Mouse (Mus musculus): ENCODE results near the gene Zfp207. TPM values are rescaled to one million over a fixed set of nuclear protein-coding genes. Genes with fewer than 3 reads are reported as not detected.
"Not testable (repeated sequence)": the region's sequence is repeated elsewhere in the genome, so short reads cannot be mapped to it uniquely, and the experiment has no call there.

Gene Zfp207
- polyA plus RNA-seq, 1 experiment from 2014 or later: 164 TPM

DNA sequence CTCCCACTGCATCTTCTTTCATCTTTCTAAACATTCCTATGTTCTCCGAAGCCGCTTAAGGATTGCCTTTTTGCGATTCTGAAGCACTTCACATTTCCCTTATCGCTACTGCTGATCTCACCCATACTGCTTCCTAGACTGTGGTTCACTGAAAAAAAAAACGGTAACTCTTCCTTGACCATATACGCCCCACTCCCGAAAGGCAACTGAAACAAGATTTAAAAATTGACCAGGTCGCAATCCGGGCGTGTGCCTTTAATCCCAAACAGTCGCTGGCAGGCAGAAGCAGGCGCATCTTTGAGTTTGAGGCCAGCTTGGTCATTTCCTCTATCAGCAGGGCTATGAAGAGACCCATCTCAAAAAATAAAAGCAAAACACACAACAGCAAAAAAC is 457 bp upstream of the Zfp207 start:
- H3K4me3 ChIP-seq: peak overlapping the region; percentile 97
- peak overlapping the region; percentile 74 for H3K4me2 ChIP-seq
- peaks cover 41% of the 10 kb centered on the region for H3K4me1 ChIP-seq (replicated peaks)
- H3K27ac ChIP-seq (replicated peaks): peak overlapping the region; percentile 87
- ATAC-seq (ENCODE audit: low FRiP score, low read depth): peak; percentile 40
- H3K9ac ChIP-seq: peak overlapping the region; percentile 70
- H3K36me3 ChIP-seq: peaks cover 9% of the 10 kb centered on the region
- H3K27me3 ChIP-seq: no peaks in the 10 kb centered on the region
- no peaks in the 10 kb centered on the region for H3K9me3 ChIP-seq
- WGBS: 5% methylated on average over 12 of the region's 12 CpGs

DNA sequence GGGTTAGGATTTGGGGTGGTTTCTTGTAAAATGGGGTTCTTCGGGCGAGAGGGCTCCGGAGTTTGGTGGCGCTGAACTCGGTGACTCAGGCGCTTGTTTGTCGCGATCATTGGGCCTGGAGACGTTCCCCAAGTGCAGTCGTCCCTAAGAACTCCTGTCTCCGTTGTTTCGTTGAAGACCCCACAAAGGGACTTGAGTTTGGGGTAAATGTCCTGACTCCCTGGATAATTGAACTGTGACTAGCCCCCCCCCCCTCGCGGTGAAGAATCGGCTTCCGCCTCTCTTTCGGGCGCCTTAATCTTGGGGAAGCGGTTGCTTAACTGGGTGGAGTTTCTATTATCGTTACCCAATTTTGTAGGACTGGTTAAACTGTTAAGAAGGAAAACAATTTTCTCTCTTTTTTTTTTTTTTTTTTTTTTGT is 557 bp downstream of the Zfp207 start:
- Histone ChIP-seq H3K4me1 (replicated peaks) (peaks cover 40% of the 10 kb centered on the region), H3K9me3 (no peaks in the 10 kb centered on the region), H3K4me2 (peak overlapping the region; percentile 93), H3K27ac (replicated peaks) (peak overlapping the region; percentile 87), H3K27me3 (no peaks in the 10 kb centered on the region), H3K9ac (peak overlapping the region; percentile 96), H3K36me3 (peaks cover 19% of the 10 kb centered on the region), H3K4me3 (peak overlapping the region; percentile 97)
- no peak for ATAC-seq (ENCODE audit: low FRiP score, low read depth)
- under 1% methylated on average over 20 of the region's 20 CpGs for WGBS

- Histone ChIP-seq H3K4me3 (peak overlapping the region; percentile 97), H3K9ac (peak overlapping the region; percentile 38), H3K27me3 (no peaks in the 10 kb centered on the region), H3K36me3 (peaks cover 25% of the 10 kb centered on the region), H3K27ac (replicated peaks) (no peak overlapping the region), H3K9me3 (no peaks in the 10 kb centered on the region), H3K4me1 (replicated peaks) (peaks cover 40% of the 10 kb centered on the region), H3K4me2 (peak overlapping the region; percentile 93)
- ATAC-seq (ENCODE audit: low FRiP score, low read depth): no peak
These were observed 1.4 kb downstream of the Zfp207 start for GRCm38 (mm10) chr11:80384461-80384860.

DNA sequence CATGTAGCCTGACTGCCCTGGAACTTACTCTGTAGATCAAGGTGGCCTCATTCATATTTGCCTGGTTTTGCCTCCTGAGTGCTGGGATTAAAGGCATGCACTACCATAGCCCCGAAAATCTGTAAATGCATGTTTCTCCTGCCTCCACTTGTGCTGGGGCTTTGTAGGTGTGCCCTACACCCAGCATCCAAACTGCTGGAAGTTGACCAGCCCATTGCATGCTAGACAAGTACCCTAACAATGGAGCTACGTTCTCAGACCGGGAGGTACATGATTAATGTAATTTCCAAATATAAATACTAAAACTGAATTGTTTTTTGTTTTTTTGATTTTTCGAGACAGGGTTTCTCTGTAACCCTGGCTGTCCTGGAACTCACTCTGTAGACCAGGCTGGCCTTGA is 2.0 kb downstream of the Zfp207 start:
- no peak overlapping the region for H3K27ac ChIP-seq (replicated peaks)
- peak overlapping the region; percentile 93 for H3K4me2 ChIP-seq
- H3K36me3 ChIP-seq: peaks cover 28% of the 10 kb centered on the region
- H3K9me3 ChIP-seq: no peaks in the 10 kb centered on the region
- H3K4me1 ChIP-seq (replicated peaks): peaks cover 40% of the 10 kb centered on the region
- peak overlapping the region; percentile 38 for H3K9ac ChIP-seq
- no peak for ATAC-seq (ENCODE audit: low FRiP score, low read depth)
- peak overlapping the region; percentile 97 for H3K4me3 ChIP-seq
- H3K27me3 ChIP-seq: no peaks in the 10 kb centered on the region
- 41% methylated on average over 4 of the region's 4 CpGs for WGBS

- H3K4me3 ChIP-seq: no peak overlapping the region
- H3K4me2 ChIP-seq: peak overlapping the region; percentile 93
- H3K36me3 ChIP-seq: peaks cover 36% of the 10 kb centered on the region
- H3K27me3 ChIP-seq: no peaks in the 10 kb centered on the region
- ATAC-seq (ENCODE audit: low FRiP score, low read depth): no peak
- no peak overlapping the region for H3K27ac ChIP-seq (replicated peaks)
- H3K4me1 ChIP-seq (replicated peaks): peaks cover 40% of the 10 kb centered on the region
- 70% methylated on average over 2 of the region's 2 CpGs for WGBS
- no peak overlapping the region; the same call in 1 of the 2 replicates for H3K9ac ChIP-seq
- no peaks in the 10 kb centered on the region for H3K9me3 ChIP-seq
These were observed 3.7 kb downstream of the Zfp207 start for GRCm38 (mm10) chr11:80386790-80387189.

DNA sequence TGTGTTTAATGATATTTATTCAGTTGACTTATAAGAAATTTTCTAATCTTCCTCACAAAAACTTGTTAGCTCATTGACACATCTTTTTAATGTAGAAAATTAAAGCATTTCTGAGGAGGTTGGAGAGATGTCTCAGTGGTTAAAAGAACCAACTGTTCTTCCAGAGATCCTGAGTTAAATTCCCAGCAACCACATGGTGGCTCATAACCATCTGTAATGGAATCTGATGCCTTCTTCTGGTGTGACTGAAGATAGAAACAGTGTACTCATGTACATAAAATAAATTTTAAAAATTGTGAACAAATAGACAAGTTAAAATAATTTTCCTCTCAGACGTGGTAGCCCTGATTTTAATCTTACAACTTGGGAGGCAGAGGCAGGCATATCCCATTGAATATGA is 6.8 kb downstream of the Zfp207 start:
- H3K9ac ChIP-seq: no peak overlapping the region
- H3K4me2 ChIP-seq: no peak overlapping the region
- H3K4me1 ChIP-seq (replicated peaks): peaks cover 28% of the 10 kb centered on the region
- 93% methylated on average over 1 of the region's 1 CpGs for WGBS
- no peak overlapping the region for H3K27ac ChIP-seq (replicated peaks)
- no peak for ATAC-seq (ENCODE audit: low FRiP score, low read depth)
- H3K27me3 ChIP-seq: no peaks in the 10 kb centered on the region
- no peak overlapping the region for H3K4me3 ChIP-seq
- H3K9me3 ChIP-seq: no peaks in the 10 kb centered on the region
- peaks cover 55% of the 10 kb centered on the region for H3K36me3 ChIP-seq

GRCm38 (mm10) chr11:80391407-80392120 is 8.5 kb downstream of the Zfp207 start:
- Histone ChIP-seq H3K4me1 (replicated peaks) (peaks cover 12% of the 10 kb centered on the region), H3K27ac (replicated peaks) (no peak overlapping the region), H3K4me3 (no peak overlapping the region), H3K9ac (no peak overlapping the region), H3K4me2 (no peak overlapping the region), H3K36me3 (peaks cover 68% of the 10 kb centered on the region), H3K9me3 (no peaks in the 10 kb centered on the region), H3K27me3 (no peaks in the 10 kb centered on the region)
- 95% methylated on average over 2 of the region's 2 CpGs for WGBS
- ATAC-seq (ENCODE audit: low FRiP score, low read depth): no peak

DNA sequence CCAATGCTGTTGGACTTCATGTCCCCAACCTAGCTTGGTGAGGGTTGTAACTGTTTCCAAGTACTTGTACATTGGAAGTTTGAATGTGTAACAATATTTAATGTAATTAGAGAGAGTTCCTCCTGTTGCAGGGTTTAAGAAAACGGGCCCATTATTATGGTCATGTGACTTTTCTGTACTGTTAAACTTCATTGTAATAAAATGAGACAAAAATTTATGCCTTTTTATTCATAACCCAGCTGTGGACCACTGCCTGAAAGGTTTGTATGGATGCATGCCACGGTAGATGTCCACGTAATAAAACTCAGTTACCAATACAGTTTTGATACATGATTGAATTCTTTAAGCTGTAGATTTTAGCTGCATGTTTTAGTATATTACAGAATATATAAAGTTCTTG is 12.9 kb downstream of the Zfp207 start:
- ATAC-seq (ENCODE audit: low FRiP score, low read depth): no peak
- Histone ChIP-seq H3K9ac (no peak overlapping the region), H3K4me3 (no peak overlapping the region), H3K4me2 (no peak overlapping the region), H3K27me3 (no peaks in the 10 kb centered on the region), H3K9me3 (no peaks in the 10 kb centered on the region), H3K4me1 (replicated peaks) (no peaks in the 10 kb centered on the region), H3K27ac (replicated peaks) (no peak overlapping the region), H3K36me3 (peaks cover 72% of the 10 kb centered on the region)
- 96% methylated on average over 3 of the region's 3 CpGs for WGBS

DNA sequence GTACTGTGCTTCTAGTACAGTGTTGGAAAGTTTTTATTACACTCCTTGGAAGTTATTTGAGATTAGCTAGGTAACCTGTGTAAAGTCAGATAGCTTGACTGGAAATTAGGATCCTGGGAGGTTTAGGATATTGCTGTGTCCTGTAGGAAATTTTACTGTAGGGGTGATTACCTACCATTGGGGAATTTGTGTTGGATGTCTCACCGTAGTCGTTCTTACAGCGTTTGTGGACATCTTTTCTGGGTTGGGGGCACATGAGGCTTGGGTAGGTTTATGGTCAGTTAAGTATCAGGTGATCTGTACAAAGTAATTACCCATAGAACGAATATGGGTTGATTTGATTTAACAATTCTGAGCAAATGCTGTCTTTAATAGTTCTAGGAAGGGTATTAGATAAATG is 13.5 kb downstream of the Zfp207 start:
- Histone ChIP-seq H3K36me3 (peaks cover 71% of the 10 kb centered on the region), H3K4me1 (replicated peaks) (no peaks in the 10 kb centered on the region), H3K4me2 (no peak overlapping the region), H3K9ac (no peak overlapping the region), H3K4me3 (no peak overlapping the region), H3K9me3 (no peaks in the 10 kb centered on the region), H3K27ac (replicated peaks) (no peak overlapping the region), H3K27me3 (no peaks in the 10 kb centered on the region)
- 91% methylated on average over 4 of the region's 4 CpGs for WGBS
- no peak for ATAC-seq (ENCODE audit: low FRiP score, low read depth)

DNA sequence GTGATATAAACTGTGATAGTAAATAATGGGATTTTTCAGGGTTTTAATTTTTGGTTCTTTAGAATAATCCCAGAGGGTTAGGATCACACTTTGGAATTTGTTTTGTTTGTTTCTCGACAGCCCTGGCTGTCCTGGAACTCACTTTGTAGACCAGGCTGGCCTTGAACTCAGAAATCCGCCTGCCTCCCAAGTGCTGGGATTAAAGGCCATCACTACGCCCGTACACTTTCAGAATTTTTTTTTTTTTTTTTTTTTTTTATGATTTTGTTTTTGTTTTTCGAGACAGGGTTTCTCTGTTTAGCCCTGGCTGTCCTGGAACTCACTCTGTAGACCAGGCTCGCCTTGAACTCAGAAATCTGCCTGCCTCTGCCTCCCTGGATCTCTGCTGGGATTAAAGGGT is 24.8 kb downstream of the Zfp207 start:
- not testable (repeated sequence) for H3K27me3 ChIP-seq; H3K9me3 ChIP-seq; H3K4me2 ChIP-seq; ATAC-seq (ENCODE audit: low FRiP score, low read depth); H3K4me3 ChIP-seq; H3K4me1 ChIP-seq (replicated peaks); H3K9ac ChIP-seq; H3K27ac ChIP-seq (replicated peaks)
- WGBS: 96% methylated on average over 6 of the region's 6 CpGs
- peaks cover 46% of the 10 kb centered on the region for H3K36me3 ChIP-seq

DNA sequence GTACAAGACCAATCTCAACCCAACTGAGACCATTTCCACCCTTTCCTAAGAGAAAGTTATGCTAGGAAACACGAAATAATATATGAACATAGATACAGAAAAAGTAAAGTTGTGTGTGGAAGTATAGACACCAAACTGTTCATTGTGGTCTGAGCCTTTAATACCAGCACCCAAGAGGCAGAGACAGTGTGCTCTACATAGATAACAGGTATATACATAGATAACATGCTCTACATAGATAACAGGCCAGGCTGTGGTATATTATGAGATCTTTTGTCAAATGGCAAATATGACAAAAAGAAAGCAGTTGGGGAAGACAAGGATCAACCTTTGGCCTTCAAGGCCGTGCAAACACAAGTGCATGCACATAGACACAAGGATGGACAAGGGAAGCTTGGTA is 27.3 kb downstream of the Zfp207 start:
- H3K9ac ChIP-seq: no peak overlapping the region
- no peak overlapping the region for H3K4me2 ChIP-seq
- H3K9me3 ChIP-seq: no peaks in the 10 kb centered on the region
- ATAC-seq (ENCODE audit: low FRiP score, low read depth): no peak
- no peak overlapping the region for H3K4me3 ChIP-seq
- H3K4me1 ChIP-seq (replicated peaks): no peaks in the 10 kb centered on the region
- peaks cover 46% of the 10 kb centered on the region for H3K36me3 ChIP-seq
- WGBS: 89% methylated on average over 2 of the region's 2 CpGs
- no peak overlapping the region for H3K27ac ChIP-seq (replicated peaks)
- no peaks in the 10 kb centered on the region for H3K27me3 ChIP-seq

DNA sequence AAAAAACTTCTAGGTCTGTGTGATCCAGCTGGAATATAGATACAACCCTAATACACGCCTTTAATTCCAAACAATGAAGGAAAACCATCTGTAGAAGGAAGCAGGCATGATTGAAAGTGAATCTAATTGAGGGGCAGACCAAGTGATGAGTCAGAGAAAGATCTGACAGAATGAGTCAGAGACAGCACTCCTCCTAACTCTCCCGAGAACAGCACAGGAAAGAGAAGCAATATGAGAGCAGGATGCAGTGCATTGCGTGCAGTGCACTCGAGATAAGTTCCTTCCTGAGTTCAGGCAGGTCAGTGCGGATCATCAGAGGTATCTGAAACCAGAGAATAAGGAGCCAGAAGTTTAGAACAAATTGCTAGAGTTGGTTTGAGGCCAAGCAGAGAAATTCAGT is 34.0 kb downstream of the Zfp207 start:
- WGBS: 94% methylated on average over 5 of the region's 5 CpGs

DNA sequence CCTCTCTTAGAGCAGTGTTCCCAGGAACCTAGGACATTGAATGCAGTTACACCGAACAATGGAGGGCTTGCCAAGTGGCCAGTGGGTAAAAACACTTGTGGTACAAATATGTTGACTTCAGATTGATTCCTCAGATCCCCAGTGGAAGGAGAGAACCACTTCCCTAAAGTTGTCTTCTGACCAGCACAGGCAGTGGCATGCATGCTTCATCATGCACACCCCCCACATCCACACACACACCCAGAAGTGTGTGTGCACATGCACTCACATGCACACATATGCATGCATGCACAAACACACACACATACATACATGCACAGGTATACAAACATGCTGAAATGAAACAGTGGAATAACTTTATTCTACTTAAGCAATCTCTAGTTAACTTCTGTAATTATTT is 36.7 kb downstream of the Zfp207 start:
- no peak overlapping the region for H3K4me3 ChIP-seq
- peaks cover 4% of the 10 kb centered on the region; the same call in 1 of the 2 replicates for H3K9me3 ChIP-seq
- H3K9ac ChIP-seq: no peak overlapping the region
- no peak overlapping the region for H3K27ac ChIP-seq (replicated peaks)
- H3K36me3 ChIP-seq: peaks cover 21% of the 10 kb centered on the region
- H3K4me1 ChIP-seq (replicated peaks): no peaks in the 10 kb centered on the region
- no peak for ATAC-seq (ENCODE audit: low FRiP score, low read depth)
- WGBS: 79% methylated on average over 1 of the region's 1 CpGs
- H3K4me2 ChIP-seq: no peak overlapping the region
- no peaks in the 10 kb centered on the region for H3K27me3 ChIP-seq

More for the DNA sequence above, 34.0 kb downstream of the Zfp207 start:
- Histone ChIP-seq H3K27me3 (no peaks in the 10 kb centered on the region), H3K4me3 (no peak overlapping the region), H3K36me3 (peaks cover 30% of the 10 kb centered on the region), H3K4me1 (replicated peaks) (no peaks in the 10 kb centered on the region), H3K9me3 (peaks cover 4% of the 10 kb centered on the region; the same call in 1 of the 2 replicates), H3K4me2 (no peak overlapping the region), H3K9ac (no peak overlapping the region), H3K27ac (replicated peaks) (no peak overlapping the region)
- ATAC-seq (ENCODE audit: low FRiP score, low read depth): no peak
